8 mouse cellular contexts compared by ENCODE assay signal in genomic region chr17:63660841-63661481, GRCm38 (mm10).
DNase-seq lines count a peak whose midpoint lies in the region; ATAC-seq lines count a peak whose summit lies in the region.

No protein-coding gene starts in this region.

- DNase-seq in neural tube, embryonic 10.5 days (ENCODE audit: extremely low spot score, low spot score): no peak
- peak; percentile 84 to 89 for DNase-seq in heart, adult 9 months (ENCODE audit: low spot score in 2 of 2)
- peak; percentile 41 for DNase-seq in layer of hippocampus, adult 9-10 months (ENCODE audit: low spot score)
- peak; percentile 42 for DNase-seq in right cerebral cortex, postnatal 14 days
- no peak for DNase-seq in cerebellum, adult 9-11 months
- no peak for DNase-seq in ovary, postnatal 14 days (ENCODE audit: low spot score)

- no peaks in the 10 kb centered on the region for H3K27me3 ChIP-seq in neural tube, embryonic 15.5 days (replicated peaks)

- no peak overlapping the region for H3K9ac ChIP-seq in neural tube, embryonic 15.5 days (replicated peaks)

- no peak for ATAC-seq in neural tube, embryonic 15.5 days (ENCODE audit: low FRiP score)
- ATAC-seq in cerebellum, adult (ENCODE audit: insufficient number of reproducible peaks, low FRiP score, low TSS enrichment): no peak

- no peak overlapping the region for H3K4me2 ChIP-seq in neural tube, embryonic 15.5 days

- no peaks in the 10 kb centered on the region for H3K36me3 ChIP-seq in neural tube, embryonic 15.5 days

- no peak overlapping the region for H3K4me3 ChIP-seq in neural tube, embryonic 15.5 days (replicated peaks)

- H3K27ac ChIP-seq in neural tube, embryonic 15.5 days (replicated peaks): 0 out of 2 replicates have a peak overlapping the region, but pooled peaks have one; percentile 18

- H3K9me3 ChIP-seq in neural tube, embryonic 15.5 days (replicated peaks): no peaks in the 10 kb centered on the region

- 0 out of 2 replicates have a peak, but pooled peaks cover 6% of the 10 kb centered on the region for H3K4me1 ChIP-seq in neural tube, embryonic 15.5 days

- 87% methylated on average over 13 of the region's 13 CpGs for WGBS in neural tube, embryonic 15.5 days

Comparison
In these comparisons a context has a peak if more than half of its experiments do, and no peak if none do; other contexts are left out.
1. DNase-seq: peak in heart, adult 9 months (2 of 2), layer of hippocampus, adult 9-10 months (single experiment) and right cerebral cortex, postnatal 14 days (single experiment); none in neural tube, embryonic 10.5 days (single experiment), cerebellum, adult 9-11 months (single experiment) and ovary, postnatal 14 days (single experiment).